Mouse (Mus musculus) thymus, postnatal 4 days (tissue): ENCODE data around the gene Krt71.
"Not testable (repeated sequence)": the region's sequence is repeated elsewhere in the genome, so short reads cannot be mapped to it uniquely, and the experiment has no call there.

Source experiments
- DNase-seq: peaks from one replicate; pipeline ENCODE4 v3.0.0; 2021

The Krt71 gene

DNA sequence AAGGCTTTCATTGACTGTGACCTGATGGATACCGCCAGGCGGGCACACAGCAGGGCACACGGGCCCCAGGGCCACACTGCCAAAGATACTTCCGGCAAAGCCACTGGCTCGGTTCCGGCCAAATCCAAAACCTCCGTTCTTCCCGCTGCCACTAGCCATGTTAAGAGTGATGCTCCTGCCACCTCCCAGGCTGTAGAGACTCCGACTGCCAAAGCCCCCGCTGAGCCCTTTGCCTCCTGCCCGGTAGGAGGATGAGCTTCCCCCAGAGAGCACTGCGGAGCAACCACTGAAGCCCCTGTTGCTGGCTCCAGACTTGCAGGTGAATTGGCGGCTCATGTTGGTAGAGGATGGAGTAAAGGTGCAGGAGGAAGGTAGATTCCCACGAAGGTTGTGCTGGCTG, at the start of gene Krt71:
TSS of gene Krt71 (minus strand) at position 399 of the 400 bp plus-strand sequence.
- DNase-seq, result no peak

GRCm38 (mm10) chr15:101790867-101791266, 48.0 kb upstream of the Krt71 start:
- no peak for DNase-seq

DNA sequence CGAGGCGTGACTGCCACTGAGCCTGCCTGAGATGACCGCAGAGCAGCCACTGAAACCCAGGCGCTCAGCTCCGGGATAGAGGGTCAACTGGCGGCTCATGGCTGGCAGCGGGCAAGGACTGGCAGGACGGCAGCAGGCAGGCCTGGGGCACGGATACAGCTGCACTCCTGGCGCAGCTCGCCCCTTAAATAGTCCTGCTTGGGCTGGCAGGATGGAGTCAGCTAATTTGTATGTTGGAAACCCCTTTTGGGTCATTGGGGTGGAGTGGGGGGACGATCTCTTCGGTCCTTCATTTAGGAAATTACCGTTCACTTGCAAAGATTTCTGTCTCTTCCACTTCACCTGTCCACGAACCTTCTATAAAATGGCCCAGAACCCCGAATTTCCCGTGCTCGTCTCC, 43.5 kb upstream of the Krt71 start, which contains the start of gene Krt72:
TSS of gene Krt72 (minus strand) at position 101 of the 400 bp plus-strand sequence.
- DNase-seq, result no peak

- no peak for DNase-seq
Observed at GRCm38 (mm10) chr15:101773420-101773819, 30.5 kb upstream of the Krt71 start.

DNA sequence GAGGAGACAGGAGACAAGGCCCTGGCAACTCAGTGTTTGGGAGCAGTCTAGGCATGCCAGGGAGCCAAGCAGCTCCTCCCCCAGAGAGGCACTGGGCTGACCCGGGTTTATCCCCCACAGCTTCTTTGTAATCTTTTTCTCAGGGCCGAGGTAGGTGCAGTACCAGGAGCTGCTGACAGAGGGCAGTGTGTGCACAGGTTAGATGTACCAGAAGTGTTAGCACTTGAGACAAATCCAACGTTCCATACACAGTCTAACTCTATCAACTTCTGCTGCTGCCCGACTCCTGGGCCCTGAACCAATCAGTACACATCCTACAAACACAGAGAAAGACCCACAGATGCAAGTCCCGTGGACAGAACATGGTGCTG, 29.8 kb upstream of the Krt71 start:
- peak; percentile 86 for DNase-seq

GRCm38 (mm10) chr15:101772080-101772710, 29.3 kb upstream of the Krt71 start:
- DNase-seq, result peak; percentile 38

GRCm38 (mm10) chr15:101770226-101770625, 27.3 kb upstream of the Krt71 start:
- no peak for DNase-seq

GRCm38 (mm10) chr15:101737786-101738185, 5.1 kb downstream of the Krt71 start:
- DNase-seq, result no peak

- DNase-seq, result no peak
Observed at GRCm38 (mm10) chr15:101730653-101731052, 12.3 kb downstream of the Krt71 start.

GRCm38 (mm10) chr15:101724686-101725085, 18.2 kb downstream of the Krt71 start:
- no peak for DNase-seq

GRCm38 (mm10) chr15:101715831-101716230, 27.1 kb downstream of the Krt71 start:
- DNase-seq, result no peak

GRCm38 (mm10) chr15:101714356-101714755, 28.6 kb downstream of the Krt71 start:
- DNase-seq, result no peak

DNA sequence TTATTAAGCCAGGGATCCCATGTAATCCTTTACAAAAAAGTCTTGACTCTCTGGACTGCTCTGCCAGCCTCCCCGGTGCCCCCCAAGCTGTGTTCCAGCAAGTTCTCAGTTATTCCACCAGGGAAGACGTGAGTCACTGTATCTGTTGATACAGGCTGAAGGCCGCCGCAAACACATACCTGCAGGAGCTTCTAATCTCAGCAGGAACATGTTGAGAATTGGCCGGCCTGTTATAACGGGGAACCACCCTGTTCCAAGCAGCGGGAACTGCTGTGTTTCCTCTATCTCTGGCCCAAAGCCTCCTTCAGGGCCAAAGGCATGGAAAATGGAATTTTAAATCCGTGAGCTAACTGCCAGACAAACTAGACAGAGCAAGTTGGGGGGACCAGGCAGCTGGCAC, 29.2 kb downstream of the Krt71 start:
- DNase-seq, result no peak

GRCm38 (mm10) chr15:101712720-101713119, 30.2 kb downstream of the Krt71 start, which contains the start of gene Krt5:
Gene Krt5 (minus strand): TSS chr15:101712898.
- DNase-seq, result no peak

DNA sequence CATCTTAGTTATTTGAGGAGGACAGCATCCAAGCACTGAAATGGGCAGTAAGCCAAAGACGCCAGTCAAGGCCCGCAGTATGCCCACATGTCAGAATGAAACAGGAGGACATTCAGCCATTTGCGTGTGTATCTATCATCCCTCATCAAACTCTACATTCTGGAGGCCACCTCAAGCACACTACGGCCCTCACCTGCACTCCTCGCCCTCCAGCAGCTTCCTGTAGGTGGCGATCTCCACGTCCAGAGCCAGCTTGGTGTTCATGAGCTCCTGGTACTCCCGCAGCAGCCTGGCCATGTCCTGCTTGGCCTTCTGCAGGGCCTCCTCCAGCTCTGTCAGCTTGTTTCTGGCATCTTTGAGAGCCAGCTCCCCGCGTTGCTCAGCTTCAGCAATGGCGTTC, 34.2 kb downstream of the Krt71 start:
- DNase-seq, result peak; percentile 20

- no peak for DNase-seq
Observed at GRCm38 (mm10) chr15:101707454-101707853, 35.5 kb downstream of the Krt71 start.

DNA sequence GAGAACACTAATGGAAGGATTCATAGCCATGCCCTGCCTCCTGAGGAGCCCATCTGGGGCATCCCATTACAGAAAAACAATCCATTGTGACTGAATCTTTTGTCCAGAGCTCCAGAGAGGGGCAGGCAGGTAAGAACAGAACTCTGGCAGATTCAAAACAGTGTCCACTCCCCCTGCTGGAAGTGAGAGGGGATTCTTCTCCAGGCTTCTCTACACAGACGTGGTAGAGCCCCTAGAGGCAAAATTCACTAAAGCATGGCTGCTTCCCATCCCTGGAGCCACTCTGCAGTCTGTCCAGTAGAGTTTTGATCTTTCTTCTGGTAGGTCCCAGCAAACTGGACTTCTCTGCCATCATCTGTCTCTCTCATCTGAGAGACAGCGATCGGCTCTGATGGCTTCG, 38.8 kb downstream of the Krt71 start:
- DNase-seq, result peak; percentile 17

DNA sequence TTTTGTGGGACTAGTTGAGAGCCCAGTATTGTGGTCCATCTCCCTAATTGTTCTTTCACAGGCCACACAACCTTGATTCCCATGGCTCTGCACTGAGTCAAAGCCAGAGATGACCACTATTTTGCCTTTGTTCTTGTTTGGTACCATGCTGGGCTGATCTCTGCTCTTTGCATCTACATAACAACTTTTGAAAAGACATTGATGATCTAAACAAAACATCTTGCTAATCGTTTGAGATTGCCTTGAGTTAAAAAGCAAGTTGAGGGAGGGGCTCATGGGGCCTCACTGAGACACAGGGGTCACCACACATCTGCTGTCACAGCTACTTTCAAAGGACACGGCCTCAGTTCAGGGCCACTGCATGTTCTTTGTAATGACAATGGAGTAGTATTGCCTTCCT, 40.5 kb downstream of the Krt71 start:
- DNase-seq, result no peak

GRCm38 (mm10) chr15:101699866-101700265, 43.0 kb downstream of the Krt71 start:
- no peak for DNase-seq

- DNase-seq, result no peak
Observed at GRCm38 (mm10) chr15:101699192-101699591, 43.7 kb downstream of the Krt71 start.

- no peak for DNase-seq
Observed at GRCm38 (mm10) chr15:101697326-101698188, 45.4 kb downstream of the Krt71 start.

DNA sequence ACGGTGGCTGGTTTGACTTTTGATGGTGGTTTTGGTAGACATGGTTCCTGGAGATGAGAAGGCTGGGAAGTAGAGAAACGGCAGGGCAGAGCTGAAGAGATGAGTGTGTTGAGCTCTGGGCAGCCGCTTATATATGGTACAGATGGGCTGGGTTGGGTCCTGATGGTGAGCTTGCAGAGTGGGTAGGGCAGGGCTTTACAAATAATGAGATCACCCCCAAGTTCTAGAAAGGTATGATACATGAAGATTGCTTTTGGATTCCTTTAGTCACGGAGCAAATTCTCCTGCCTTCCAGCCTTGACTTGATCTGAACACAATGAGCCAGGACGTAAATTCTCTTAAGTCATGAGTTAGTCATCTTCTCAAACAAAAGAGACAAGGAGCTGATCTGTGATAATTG, 48.7 kb downstream of the Krt71 start, which contains the start of gene Krt6a:
TSS of gene Krt6a (minus strand) at position 101 of the 400 bp plus-strand sequence.
- DNase-seq, result no peak

- DNase-seq, result not testable (repeated sequence)
Observed at GRCm38 (mm10) chr15:101690460-101690859, 52.4 kb downstream of the Krt71 start.

DNA sequence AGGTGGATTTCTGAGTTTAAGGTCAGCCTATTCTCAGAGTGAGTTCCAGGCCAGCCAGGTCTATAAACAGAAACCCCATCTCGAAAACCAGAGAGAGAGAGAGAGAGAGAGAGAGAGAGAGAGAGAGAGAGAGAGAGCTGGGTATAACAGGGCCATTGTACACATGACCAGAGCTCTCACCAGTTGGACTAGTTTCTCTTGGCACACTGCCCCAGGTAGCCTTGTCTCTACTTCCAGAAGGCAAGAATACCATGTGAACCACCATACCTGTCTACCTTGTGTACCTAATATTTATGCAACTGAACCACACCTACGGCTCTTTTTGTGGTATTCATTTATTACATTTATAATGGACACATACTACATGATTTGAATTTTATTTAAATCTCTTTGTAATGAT, 54.7 kb downstream of the Krt71 start:
- DNase-seq, result no peak
